Mouse (Mus musculus) limb, embryonic 11.5 days (tissue): ENCODE results near the gene Arid2. TPM values are rescaled to one million over a fixed set of nuclear protein-coding genes. Genes with fewer than 3 reads are reported as not detected.
"Not testable (repeated sequence)": the region's sequence is repeated elsewhere in the genome, so short reads cannot be mapped to it uniquely, and the experiment has no call there.

Experiments used
- ATAC-seq: fragments of 200-750 bp; cut with Nextera tagmentation; 2 replicates; pipeline ENCODE4 v1.8.0; 2017; ENCODE audit warnings: low read depth; ENCODE audit not compliant: insufficient number of reproducible peaks, low FRiP score, low TSS enrichment
- DNase-seq: peaks from one replicate; pipeline ENCODE4 v3.0.0-alpha.2; 2015; ENCODE audit warnings: low spot score
- H3K27ac ChIP-seq: fragments of 300-500 bp; sonication (generic); replicated peaks from 2 replicates; pipeline ENCODE4 v1.5.1; 2014; ENCODE audit warnings: low read depth, mild to moderate bottlenecking, low read length
- H3K27me3 ChIP-seq: fragments of 300-500 bp; sonication (generic); 2 replicates; pipeline ENCODE4 v1.6.1; 2014; ENCODE audit warnings: mild to moderate bottlenecking, low read length, mixed read lengths; ENCODE audit not compliant: control insufficient read depth, insufficient read depth
- H3K36me3 ChIP-seq: fragments of 300-500 bp; sonication (generic); 2 replicates; pipeline ENCODE4 v1.6.1; 2014; ENCODE audit warnings: mild to moderate bottlenecking, low read length, moderate library complexity, mixed read lengths; ENCODE audit not compliant: control insufficient read depth, insufficient read depth
- H3K4me1 ChIP-seq: fragments of 300-500 bp; sonication (generic); 2 replicates; pipeline ENCODE4 v1.6.1; 2014; ENCODE audit warnings: low read length, mixed read lengths; ENCODE audit not compliant: control insufficient read depth, insufficient read depth
- H3K4me2 ChIP-seq: fragments of 300-500 bp; sonication (generic); 2 replicates; pipeline ENCODE4 v1.6.1; 2014; ENCODE audit warnings: low read depth, mild to moderate bottlenecking, moderate library complexity; ENCODE audit not compliant: severe bottlenecking
- H3K4me3 ChIP-seq: fragments of 300-500 bp; sonication (generic); 2 replicates; pipeline ENCODE4 v1.5.1; 2014; ENCODE audit warnings: low read depth, low read length
- H3K9ac ChIP-seq: fragments of 300-500 bp; sonication (generic); 2 replicates; pipeline ENCODE4 v1.6.1; 2014; ENCODE audit warnings: mild to moderate bottlenecking, low read length
- H3K9me3 ChIP-seq: fragments of 300-500 bp; sonication (generic); 2 replicates; pipeline ENCODE4 v1.6.1; 2016; ENCODE audit warnings: low read length; ENCODE audit not compliant: control insufficient read depth
- WGBS: fragments of 180-500 bp; shearing (Covaris S2); extraction: QIAGEN DNeasy Blood & Tissue Kit; methylation state at CpG from one replicate; pipeline ENCODE4 v1.1.7; 2014; 5-methylcytosine and 5-hydroxymethylcytosine counted together
- polyA plus RNA-seq: library from polyadenylated mRNA; unstranded; fragments of >200 nt; fragmentation: Nextera tagmentation; extraction: Ambion mirVana; gene quantifications from 2 replicates; pipeline ENCODE4 v1.2.1, GENCODE M21; 2014

Gene Arid2
- 41.9 and 45.0 TPM in 2 replicates for polyA plus RNA-seq

DNA sequence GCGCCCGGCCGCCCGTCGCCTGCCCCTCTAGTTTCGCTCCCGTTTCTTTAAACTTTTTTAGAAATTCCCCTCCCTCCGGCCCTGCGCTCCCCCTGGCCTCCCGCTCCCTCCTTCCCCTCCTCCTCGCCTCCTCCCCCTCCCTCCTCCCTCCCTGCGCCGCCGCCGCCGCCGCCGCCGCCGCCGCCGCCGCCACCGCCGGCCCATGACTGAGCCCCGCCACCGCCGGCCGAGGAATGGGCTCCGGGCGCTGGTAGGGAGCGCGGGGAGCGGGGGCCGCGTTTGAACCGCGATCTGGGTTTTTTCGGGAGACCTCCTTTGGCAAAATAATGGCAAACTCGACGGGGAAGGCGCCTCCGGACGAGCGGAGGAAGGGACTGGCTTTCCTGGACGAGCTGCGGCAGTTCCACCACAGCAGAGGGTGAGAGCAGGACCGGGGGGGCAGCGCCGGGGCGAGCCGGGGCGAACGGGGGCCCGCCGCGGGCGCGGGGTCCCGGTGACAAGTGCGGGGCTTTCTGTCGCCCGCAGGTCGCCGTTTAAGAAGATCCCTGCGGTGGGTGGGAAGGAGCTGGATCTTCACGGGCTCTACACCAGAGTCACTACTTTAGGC is at the start of gene Arid2:
Arid2 (plus strand) TSS at position 150 of the 607 bp plus-strand sequence.
- DNase-seq: peak; percentile 83
- ATAC-seq: no peak
- Histone ChIP-seq H3K36me3 (no peaks in the 10 kb centered on the region), H3K9ac (peak within 1 kb of the TSS; percentile 100), H3K27ac (peak within 1 kb of the TSS; percentile 100), H3K4me3 (peak within 1 kb of the TSS; percentile 96), H3K4me2 (peak within 1 kb of the TSS; percentile 66), H3K4me1 (peaks cover 7% of the 10 kb centered on the region; the same call in 1 of the 2 replicates), H3K27me3 (no peaks in the 10 kb centered on the region), H3K9me3 (no peaks in the 10 kb centered on the region)
- WGBS: under 1% methylated on average over 52 of the region's 67 CpGs

DNA sequence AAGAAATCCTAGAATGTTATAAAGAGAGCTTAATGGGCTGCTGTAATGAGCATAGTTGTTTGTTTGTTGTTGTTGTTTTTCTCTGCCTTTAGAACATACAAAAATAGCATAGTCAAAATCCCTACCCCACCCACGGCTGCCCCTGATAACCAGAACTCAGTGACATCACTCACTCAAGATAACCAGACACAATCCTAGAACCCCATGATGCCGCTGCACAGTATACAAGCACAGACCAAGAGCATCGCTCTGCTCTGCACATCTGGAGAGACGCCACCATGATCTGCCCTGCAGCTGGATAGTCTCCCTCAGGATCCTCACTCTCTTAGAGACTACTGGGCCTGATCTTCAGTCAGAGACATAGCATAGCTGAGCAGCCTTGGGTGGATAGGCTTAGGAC is 49.2 kb upstream of the Arid2 start:
- no peaks in the 10 kb centered on the region for H3K27me3 ChIP-seq
- no peak overlapping the region for H3K9ac ChIP-seq
- no peak overlapping the region for H3K4me3 ChIP-seq
- no peaks in the 10 kb centered on the region for H3K9me3 ChIP-seq
- DNase-seq (no peak), ATAC-seq (no peak)
- no peaks in the 10 kb centered on the region for H3K36me3 ChIP-seq
- no peak overlapping the region for H3K4me2 ChIP-seq
- no peak overlapping the region for H3K27ac ChIP-seq
- 90% methylated on average over 4 of the region's 4 CpGs for WGBS
- H3K4me1 ChIP-seq: no peaks in the 10 kb centered on the region

DNA sequence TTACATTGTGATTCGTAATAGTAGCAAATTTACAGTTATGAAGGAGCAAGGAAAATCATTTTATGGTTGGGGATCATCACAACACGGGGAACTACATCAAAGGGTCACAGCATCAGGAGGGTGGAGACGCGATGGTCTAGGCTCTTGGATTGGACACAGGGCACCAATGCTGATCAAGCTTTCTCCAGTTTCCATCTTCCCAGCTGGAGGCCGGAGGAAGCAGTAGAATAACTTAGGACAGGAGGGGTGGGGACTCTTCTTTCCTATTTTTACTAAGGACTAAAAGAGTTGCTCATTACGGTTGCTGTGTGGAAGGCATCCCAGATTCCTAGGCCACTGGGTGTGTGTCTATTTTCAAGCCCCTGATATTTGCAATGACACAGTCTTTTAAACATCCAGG is 43.1 kb upstream of the Arid2 start:
- H3K27me3 ChIP-seq: no peaks in the 10 kb centered on the region
- DNase-seq (no peak), ATAC-seq (no peak)
- H3K4me1 ChIP-seq: no peaks in the 10 kb centered on the region
- H3K4me2 ChIP-seq: no peak overlapping the region
- no peak overlapping the region for H3K9ac ChIP-seq
- no peaks in the 10 kb centered on the region for H3K36me3 ChIP-seq
- WGBS: 85% methylated on average over 6 of the region's 6 CpGs
- H3K4me3 ChIP-seq: no peak overlapping the region
- no peak overlapping the region for H3K27ac ChIP-seq
- H3K9me3 ChIP-seq: no peaks in the 10 kb centered on the region

DNA sequence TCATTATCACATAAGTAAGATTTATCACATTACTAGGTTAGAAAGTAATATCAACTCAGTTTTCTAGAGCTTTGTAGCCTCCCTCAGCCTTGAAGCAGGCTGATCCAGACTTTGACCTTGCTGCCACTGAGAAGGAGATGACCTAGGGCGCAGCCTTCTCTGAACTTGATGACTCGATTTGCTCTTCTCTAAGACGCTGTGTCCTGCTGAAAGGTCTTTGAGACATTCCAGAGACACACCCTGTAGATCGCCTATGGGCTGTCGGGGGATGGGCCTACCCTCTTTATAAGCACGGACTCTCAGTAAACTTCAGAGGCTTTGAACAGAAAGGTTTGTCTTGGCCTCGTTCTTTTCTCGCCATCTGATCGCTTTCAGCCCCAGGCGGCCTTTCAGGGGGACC is 42.6 kb upstream of the Arid2 start:
- ATAC-seq, H3K9me3 ChIP-seq, H3K27me3 ChIP-seq: not testable (repeated sequence)

DNA sequence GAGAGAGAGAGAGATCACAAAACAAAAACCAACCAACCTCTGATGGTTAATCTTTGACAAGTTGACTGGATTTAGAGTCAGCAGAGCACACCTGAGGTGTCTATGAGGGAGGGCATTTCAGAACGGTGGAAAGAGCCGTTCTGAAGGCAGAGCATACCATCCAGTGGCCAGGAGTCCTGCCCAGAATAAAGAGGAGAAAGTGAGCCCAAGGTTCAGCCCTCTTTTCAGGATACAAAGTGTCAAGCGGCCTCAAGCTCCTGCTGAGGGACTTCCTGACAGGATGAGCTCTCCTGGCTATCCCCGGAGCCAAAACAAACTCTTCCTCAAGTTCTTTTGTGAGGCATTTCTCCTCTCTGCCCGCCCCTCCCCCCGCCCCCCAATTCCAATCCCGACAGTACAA is 33.5 kb upstream of the Arid2 start:
- ATAC-seq (no peak), DNase-seq (no peak)
- peak overlapping the region; percentile 52 for H3K4me2 ChIP-seq
- no peak overlapping the region for H3K9ac ChIP-seq
- no peaks in the 10 kb centered on the region for H3K27me3 ChIP-seq
- H3K4me1 ChIP-seq: no peaks in the 10 kb centered on the region
- H3K9me3 ChIP-seq: no peaks in the 10 kb centered on the region
- no peaks in the 10 kb centered on the region for H3K36me3 ChIP-seq
- H3K4me3 ChIP-seq: no peak overlapping the region
- H3K27ac ChIP-seq: no peak overlapping the region
- 4% methylated on average over 7 of the region's 7 CpGs for WGBS

More for the DNA sequence above, 42.6 kb upstream of the Arid2 start:
- WGBS: 72% methylated on average over 10 of the region's 10 CpGs
- H3K4me2 ChIP-seq, H3K4me1 ChIP-seq, DNase-seq, H3K9ac ChIP-seq, H3K36me3 ChIP-seq, H3K4me3 ChIP-seq, H3K27ac ChIP-seq: not testable (repeated sequence)

DNA sequence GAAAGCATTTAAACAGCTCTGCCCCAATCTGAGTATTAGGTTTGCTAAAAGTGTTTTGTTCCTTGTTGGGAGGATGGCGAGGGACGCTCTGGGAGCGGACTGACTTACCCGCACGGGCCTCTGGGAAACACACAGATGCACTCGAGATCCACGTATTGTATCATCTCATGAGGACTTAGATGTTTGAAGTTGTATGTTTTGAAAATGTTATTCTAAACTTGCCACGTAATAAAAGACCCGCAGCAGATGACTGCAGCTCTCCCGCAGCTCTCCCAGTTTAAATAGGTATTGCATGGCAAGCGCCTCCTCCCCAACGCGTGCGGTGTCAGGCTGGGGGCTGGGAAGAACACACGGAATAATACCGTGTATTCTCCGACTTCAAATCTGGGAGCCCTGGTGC is 33.0 kb upstream of the Arid2 start:
- Histone ChIP-seq H3K36me3 (no peaks in the 10 kb centered on the region), H3K4me3 (peak overlapping the region; percentile 10; the same call in 1 of the 2 replicates), H3K4me1 (no peaks in the 10 kb centered on the region), H3K4me2 (peak overlapping the region; percentile 52), H3K27ac (no peak overlapping the region), H3K9me3 (no peaks in the 10 kb centered on the region), H3K9ac (0 out of 2 replicates have a peak overlapping the region, but pooled peaks have one; percentile 7), H3K27me3 (no peaks in the 10 kb centered on the region)
- DNase-seq (peak; percentile 39), ATAC-seq (no peak)
- 7% methylated on average over 17 of the region's 17 CpGs for WGBS

DNA sequence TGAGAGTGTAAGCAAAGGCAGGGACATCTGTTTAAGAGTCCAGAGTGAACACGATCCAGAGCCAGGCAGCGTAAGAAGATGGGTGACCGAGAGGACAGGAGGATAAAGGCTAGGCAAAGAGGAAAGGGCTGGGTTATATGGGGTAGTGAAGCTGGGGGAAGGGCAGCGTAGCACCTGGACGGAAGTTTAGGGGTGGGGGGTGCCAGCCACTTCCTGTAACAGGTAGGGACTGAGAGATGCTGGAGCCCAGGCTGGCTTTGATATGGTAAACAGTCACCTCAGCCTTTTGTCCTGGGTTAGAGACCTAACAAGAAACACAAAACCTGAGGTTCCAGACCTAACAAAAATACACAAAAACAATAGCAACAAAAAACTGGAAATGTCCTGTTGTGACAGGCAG is 29.5 kb upstream of the Arid2 start:
- no peaks in the 10 kb centered on the region; the same call in 1 of the 2 replicates for H3K9me3 ChIP-seq
- no peak overlapping the region for H3K4me3 ChIP-seq
- no peak overlapping the region for H3K9ac ChIP-seq
- DNase-seq (no peak), ATAC-seq (no peak)
- H3K27me3 ChIP-seq: no peaks in the 10 kb centered on the region
- no peak overlapping the region for H3K27ac ChIP-seq
- 0 out of 2 replicates have a peak overlapping the region, but pooled peaks have one; percentile 4 for H3K4me2 ChIP-seq
- 68% methylated on average over 5 of the region's 5 CpGs for WGBS
- H3K4me1 ChIP-seq: no peaks in the 10 kb centered on the region
- H3K36me3 ChIP-seq: no peaks in the 10 kb centered on the region

DNA sequence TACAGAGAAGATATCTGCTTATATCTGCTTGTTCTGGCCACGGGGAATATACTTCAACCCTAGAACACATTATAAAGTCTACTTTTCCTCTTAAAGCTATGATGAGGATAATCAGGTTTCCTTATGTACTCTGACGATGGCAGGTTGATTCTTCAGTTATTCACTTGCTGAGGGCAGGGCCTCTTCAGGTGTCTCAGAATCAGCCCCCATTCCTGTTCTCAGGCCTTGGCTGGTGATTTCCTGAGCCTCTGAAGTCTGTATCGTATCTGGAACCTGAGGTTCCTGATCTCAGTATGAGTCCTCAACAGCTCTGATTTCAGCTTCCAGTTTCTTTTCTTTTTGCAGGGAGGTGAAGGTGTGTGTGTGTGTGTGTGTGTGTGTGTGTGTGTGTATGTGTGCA is 22.7 kb upstream of the Arid2 start:
- peaks cover 16% of the 10 kb centered on the region; the same call in 1 of the 2 replicates for H3K9me3 ChIP-seq
- ATAC-seq (no peak), DNase-seq (no peak)
- H3K9ac ChIP-seq: no peak overlapping the region
- no peaks in the 10 kb centered on the region for H3K27me3 ChIP-seq
- H3K4me1 ChIP-seq: no peaks in the 10 kb centered on the region
- no peak overlapping the region for H3K27ac ChIP-seq
- H3K36me3 ChIP-seq: peaks cover 20% of the 10 kb centered on the region
- H3K4me3 ChIP-seq: no peak overlapping the region
- no peak overlapping the region for H3K4me2 ChIP-seq
- 96% methylated on average over 3 of the region's 3 CpGs for WGBS

DNA sequence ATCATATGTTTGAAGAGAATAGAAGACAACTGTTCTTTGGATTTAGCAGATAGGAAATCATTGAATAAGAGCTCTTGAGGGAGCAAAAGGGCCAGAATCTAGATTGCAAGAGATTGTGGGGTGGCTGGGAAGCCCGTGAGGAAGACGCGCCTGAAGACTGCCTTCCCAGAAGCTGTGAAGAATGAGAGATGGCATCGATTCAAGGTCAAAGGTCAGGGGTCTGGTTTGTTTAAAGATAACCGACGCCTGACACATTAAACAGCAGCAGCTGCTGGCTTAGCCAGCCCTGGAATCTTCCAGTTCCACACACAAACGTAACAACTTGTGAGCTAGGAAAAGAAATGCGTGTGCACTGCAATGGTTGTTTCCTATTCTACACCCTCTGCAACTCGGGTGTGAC is 19.4 kb upstream of the Arid2 start:
- Histone ChIP-seq H3K9me3 (peaks cover 16% of the 10 kb centered on the region; the same call in 1 of the 2 replicates), H3K27me3 (no peaks in the 10 kb centered on the region), H3K36me3 (peaks cover 20% of the 10 kb centered on the region), H3K4me3 (no peak overlapping the region), H3K27ac (no peak overlapping the region), H3K4me1 (no peaks in the 10 kb centered on the region), H3K9ac (no peak overlapping the region), H3K4me2 (no peak overlapping the region)
- no peak for ATAC-seq
- 66% methylated on average over 9 of the region's 9 CpGs for WGBS
- no peak for DNase-seq
